Mouse (Mus musculus) MEL (cell line): Measurements from ENCODE around the gene Ccdc120. TPM values are rescaled to one million over a fixed set of nuclear protein-coding genes. Genes with fewer than 3 reads are reported as not detected.
A peak's percentile ranks its signal among the peaks of the same experiment; 100 is the strongest.

Experiments
- DNase-seq: peaks from one replicate; pipeline ENCODE4 v3.0.0; 2011; ENCODE audit warnings: low read depth, low spot score
- H3K27ac ChIP-seq: 2 replicates; pipeline ENCODE4 v1.5.1; 2012; ENCODE audit warnings: low read depth, mild to moderate bottlenecking, control low read depth, low read length, moderate library complexity; ENCODE audit not compliant: control insufficient read depth
- H3K27me3 ChIP-seq, 2 experiments: fragments of 150-350 bp in 1 of 2; sonication (generic) in 1 of 2; 2 replicates each; pipeline ENCODE4 v1.6.1; 2012; ENCODE audit warnings: low read length in 2 of 2, mild to moderate bottlenecking in 2 of 2, improper control_type of control experiment in 1 of 2, moderate library complexity in 1 of 2; ENCODE audit not compliant: insufficient read depth in 2 of 2, control insufficient read depth in 1 of 2
- H3K36me3 ChIP-seq, 2 experiments: 2 replicates each; pipeline ENCODE4 v1.6.1; 2012 to 2014; ENCODE audit warnings: low read length in 2 of 2, improper control_type of control experiment in 1 of 2, inconsistent platforms in 1 of 2, mild to moderate bottlenecking in 1 of 2; ENCODE audit not compliant: insufficient read depth in 2 of 2, control insufficient read depth in 1 of 2
- H3K4me1 ChIP-seq, 2 experiments: fragments of 150-350 bp in 1 of 2; sonication (generic) in 1 of 2; 2 replicates each; pipeline ENCODE4 v1.6.1; 2012; ENCODE audit warnings: low read length in 2 of 2, improper control_type of control experiment in 1 of 2, mild to moderate bottlenecking in 1 of 2; ENCODE audit not compliant: insufficient read depth in 2 of 2, control insufficient read depth in 1 of 2
- H3K4me3 ChIP-seq, 2 experiments: fragments of 150-350 bp in 1 of 2; sonication (generic) in 1 of 2; 2 replicates each; pipeline ENCODE4 v1.5.1; 2012; ENCODE audit warnings: low read depth in 2 of 2, low read length in 2 of 2, mild to moderate bottlenecking in 2 of 2, moderate library complexity in 2 of 2, control low read depth in 1 of 2, improper control_type of control experiment in 1 of 2; ENCODE audit not compliant: control insufficient read depth in 1 of 2, insufficient read depth in 1 of 2
- H3K79me2 ChIP-seq: 2 replicates; pipeline ENCODE4 v1.6.1; 2012; ENCODE audit warnings: mild to moderate bottlenecking, low read length, moderate library complexity; ENCODE audit not compliant: control insufficient read depth, poor library complexity, insufficient read depth
- H3K9ac ChIP-seq: 2 replicates; pipeline ENCODE4 v1.6.1; 2012; ENCODE audit warnings: low read depth, mild to moderate bottlenecking, control low read depth, low read length, moderate library complexity; ENCODE audit not compliant: control insufficient read depth, poor library complexity, severe bottlenecking
- H3K9me3 ChIP-seq: fragments of 150-350 bp; sonication (generic); replicated peaks from 2 replicates; pipeline ENCODE4 v1.6.1; 2012; ENCODE audit warnings: mild to moderate bottlenecking, low read length, improper control_type of control experiment, moderate library complexity; ENCODE audit not compliant: insufficient read depth
- CHD2 ChIP-seq: IDR thresholded peaks from 2 replicates; pipeline ENCODE4 v1.6.1; 2011; ENCODE audit warnings: low read length, improper control_type of control experiment
- CTCF ChIP-seq, 3 experiments: IDR thresholded peaks in 2 of 3; conservative IDR thresholded peaks in 1 of 3; 2 replicates each; pipeline ENCODE4 v1.5.1; 2011 to 2012; ENCODE audit warnings: low read length in 3 of 3, low read depth in 2 of 3, mild to moderate bottlenecking in 2 of 3, improper control_type of control experiment in 1 of 3, inconsistent platforms in 1 of 3, mixed read lengths in 1 of 3, moderate library complexity in 1 of 3; ENCODE audit not compliant: control insufficient read depth in 1 of 3, insufficient read depth in 1 of 3, poor library complexity in 1 of 3, severe bottlenecking in 1 of 3
- E2F4 ChIP-seq: IDR thresholded peaks from 2 replicates; pipeline ENCODE4 v1.6.1; 2011; ENCODE audit warnings: low read depth, low read length, improper control_type of control experiment, borderline replicate concordance
- ELF1 ChIP-seq: IDR thresholded peaks from 2 replicates; pipeline ENCODE4 v1.6.1; 2014; ENCODE audit warnings: low read depth, mild to moderate bottlenecking, inconsistent platforms, low read length, improper control_type of control experiment, moderate library complexity
- EP300 ChIP-seq, 2 experiments: IDR thresholded peaks; 2 replicates each; pipeline ENCODE4 v1.6.1; 2011; ENCODE audit warnings: improper control_type of control experiment in 2 of 2, low read length in 2 of 2, low read depth in 1 of 2, mild to moderate bottlenecking in 1 of 2
- ETS1 ChIP-seq: IDR thresholded peaks from 2 replicates; pipeline ENCODE4 v1.6.1; 2012; ENCODE audit warnings: low read depth, mild to moderate bottlenecking, inconsistent platforms, low read length, improper control_type of control experiment, moderate library complexity
- GATA1 ChIP-seq: IDR thresholded peaks from 2 replicates; pipeline ENCODE4 v1.6.1; 2011; ENCODE audit warnings: low read depth, low read length, improper control_type of control experiment
- HCFC1 ChIP-seq: IDR thresholded peaks from 2 replicates; pipeline ENCODE4 v1.6.1; 2012; ENCODE audit warnings: low read depth, mild to moderate bottlenecking, inconsistent platforms, low read length, improper control_type of control experiment, moderate library complexity
- MAX ChIP-seq: IDR thresholded peaks from 2 replicates; pipeline ENCODE4 v1.6.1; 2011; ENCODE audit warnings: low read length, improper control_type of control experiment
- MAZ ChIP-seq: IDR thresholded peaks from 2 replicates; pipeline ENCODE4 v1.6.1; 2012; ENCODE audit warnings: low read depth, mild to moderate bottlenecking, inconsistent platforms, low read length, improper control_type of control experiment
- MEF2A ChIP-seq: IDR thresholded peaks from 2 replicates; pipeline ENCODE4 v1.6.1; 2014; ENCODE audit warnings: low read depth, mild to moderate bottlenecking, inconsistent platforms, low read length, improper control_type of control experiment; ENCODE audit not compliant: poor library complexity, insufficient replicate concordance, severe bottlenecking; ENCODE audit errors: extremely low read depth
- MXI1 ChIP-seq: IDR thresholded peaks from 2 replicates; pipeline ENCODE4 v1.6.1; 2011; ENCODE audit warnings: mild to moderate bottlenecking, low read depth, low read length, improper control_type of control experiment
- MYC ChIP-seq: IDR thresholded peaks from 2 replicates; pipeline ENCODE4 v1.6.1; 2011; ENCODE audit warnings: low read depth, mild to moderate bottlenecking, low read length, improper control_type of control experiment, moderate library complexity
- NELFE ChIP-seq: IDR thresholded peaks from 2 replicates; pipeline ENCODE4 v1.6.1; 2011; ENCODE audit warnings: low read depth, low read length, improper control_type of control experiment
- POLR2A ChIP-seq, 2 experiments: IDR thresholded peaks; 2 replicates each; pipeline ENCODE4 v1.6.1; 2011 to 2012; ENCODE audit warnings: low read length in 2 of 2, mild to moderate bottlenecking in 2 of 2, control low read depth in 1 of 2, improper control_type of control experiment in 1 of 2, low read depth in 1 of 2, moderate library complexity in 1 of 2; ENCODE audit not compliant: control insufficient read depth in 1 of 2, insufficient read depth in 1 of 2, poor library complexity in 1 of 2
- POLR2AphosphoS2 ChIP-seq: IDR thresholded peaks from 2 replicates; pipeline ENCODE4 v1.6.1; 2011; ENCODE audit warnings: low read length, improper control_type of control experiment
- RAD21 ChIP-seq: IDR thresholded peaks from 2 replicates; pipeline ENCODE4 v1.6.1; 2011; ENCODE audit warnings: mild to moderate bottlenecking, low read depth, low read length, improper control_type of control experiment
- RCOR1 ChIP-seq: IDR thresholded peaks from 2 replicates; pipeline ENCODE4 v1.6.1; 2012; ENCODE audit warnings: low read depth, mild to moderate bottlenecking, inconsistent platforms, low read length, improper control_type of control experiment
- SIN3A ChIP-seq: IDR thresholded peaks from 2 replicates; pipeline ENCODE4 v1.6.1; 2012; ENCODE audit warnings: low read length, improper control_type of control experiment, inconsistent platforms
- TBP ChIP-seq: IDR thresholded peaks from 2 replicates; pipeline ENCODE4 v1.8.0; 2011; ENCODE audit warnings: low read depth, low read length, improper control_type of control experiment
- TCF12 ChIP-seq: IDR thresholded peaks from 2 replicates; pipeline ENCODE4 v1.6.1; 2014; ENCODE audit warnings: low read depth, mild to moderate bottlenecking, inconsistent platforms, low read length, improper control_type of control experiment, moderate library complexity
- USF1 ChIP-seq: IDR thresholded peaks from 2 replicates; pipeline ENCODE4 v1.6.1; 2014; ENCODE audit warnings: low read depth, mild to moderate bottlenecking, inconsistent platforms, low read length, improper control_type of control experiment, moderate library complexity
- USF2 ChIP-seq, 2 experiments: IDR thresholded peaks; 2 replicates each; pipeline ENCODE4 v1.6.1; 2011 to 2012; ENCODE audit warnings: improper control_type of control experiment in 2 of 2, low read length in 2 of 2, borderline replicate concordance in 1 of 2, inconsistent platforms in 1 of 2, low read depth in 1 of 2, mild to moderate bottlenecking in 1 of 2; ENCODE audit not compliant: insufficient read depth in 1 of 2
- ZC3H11A ChIP-seq: IDR thresholded peaks from 2 replicates; pipeline ENCODE4 v1.6.1; 2012; ENCODE audit warnings: low read depth, mild to moderate bottlenecking, inconsistent platforms, low read length, improper control_type of control experiment
- ZKSCAN1 ChIP-seq: IDR thresholded peaks from 2 replicates; pipeline ENCODE4 v1.6.1; 2012; ENCODE audit warnings: low read depth, mild to moderate bottlenecking, inconsistent platforms, low read length, improper control_type of control experiment, moderate library complexity
- ZMIZ1 ChIP-seq: IDR thresholded peaks from 2 replicates; pipeline ENCODE4 v1.6.1; 2012; ENCODE audit warnings: low read depth, mild to moderate bottlenecking, inconsistent platforms, low read length, improper control_type of control experiment, moderate library complexity
- ZNF384 ChIP-seq: IDR thresholded peaks from 2 replicates; pipeline ENCODE4 v1.6.1; 2012; ENCODE audit warnings: low read depth, mild to moderate bottlenecking, inconsistent platforms, low read length, improper control_type of control experiment
- polyA plus RNA-seq, 2 experiments: library from polyadenylated mRNA; stranded (reverse) in 1 of 2; unstranded in 1 of 2; fragments of >175 nt in 1 of 2; fragments of >200 nt in 1 of 2; gene quantifications; 2 replicates each; pipeline versions ENCODE4 v1.2.1 to v1.2.4; 2012; ENCODE audit warnings: low replicate concordance in 2 of 2, low read depth in 1 of 2; ENCODE audit not compliant: insufficient read length in 2 of 2, insufficient read depth in 1 of 2, missing spikeins in 1 of 2
- total RNA-seq: library from RNA; depleted of rRNA; stranded (reverse); fragments of 300-350 nt; gene quantifications from 2 replicates; pipeline ENCODE4 v1.2.3, GENCODE M21; 2012

Ccdc120 gene
- total and polyA plus RNA-seq, 3 experiments: 3.9 to 12.2 TPM; not detected in 1

DNA sequence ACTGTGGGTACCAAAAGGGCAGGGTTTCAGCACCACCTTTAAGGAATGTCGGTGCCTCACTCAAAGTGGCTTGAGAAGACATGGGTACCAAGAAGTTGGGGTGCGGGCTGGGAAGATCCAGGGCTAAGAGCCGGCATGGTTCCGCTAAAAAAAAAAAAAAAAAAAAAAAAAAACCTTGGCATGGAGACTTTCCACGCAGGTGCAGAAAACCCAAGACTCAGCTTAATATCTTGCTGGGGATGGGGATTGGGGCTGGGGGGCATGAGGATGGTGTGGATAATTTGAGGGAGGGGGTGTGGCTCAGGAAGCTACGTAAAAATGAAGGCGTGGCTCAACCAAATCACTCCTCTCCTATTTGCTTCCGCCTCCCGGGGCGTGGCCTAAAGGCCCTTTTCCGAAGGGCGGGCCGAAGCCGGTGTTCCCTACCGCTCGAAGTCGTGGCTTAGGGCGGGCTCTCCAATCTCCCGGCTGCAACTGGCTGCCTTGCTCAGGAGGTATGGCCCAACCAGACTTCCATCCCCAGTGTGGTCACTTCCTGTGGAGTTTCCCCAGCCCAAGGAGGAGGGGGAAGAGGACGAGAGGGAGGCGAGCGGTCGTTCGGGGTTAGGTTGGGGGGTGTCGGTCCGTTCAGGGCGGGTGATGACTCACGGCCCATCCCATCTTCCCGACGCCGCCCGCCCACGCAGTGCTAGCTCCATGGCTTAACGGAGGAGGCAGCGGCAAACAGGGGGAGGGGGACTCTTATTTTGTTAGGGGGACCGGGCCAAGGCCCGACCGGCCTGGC lies 11.6 kb upstream of the Ccdc120 start, which contains the start of gene Tfe3:
Tfe3 (plus strand) TSS at position 424 of the 784 bp plus-strand sequence.
- no peak for TF ChIP-seq E2F4
- 0 out of 2 replicates have a peak, but pooled peaks have one; percentile 5 for TF ChIP-seq USF1
- peak; percentile 85; the same call in 1 of the 2 replicates for TF ChIP-seq MAZ
- TF ChIP-seq USF2 (IDR thresholded peaks at IDR 0.05; ENCODE audit: borderline replicate concordance in 1 of 2, insufficient read depth in 1 of 2, low read depth in 1 of 2, low read length in 2 of 2): no peak
- TF ChIP-seq MXI1: no peak; the same call in 1 of the 2 replicates
- peak; percentile 50; the same call in 1 of the 2 replicates for TF ChIP-seq POLR2AphosphoS2
- TF ChIP-seq MYC: no peak; the same call in 1 of the 2 replicates
- TF ChIP-seq TBP: no peak
- peak; percentile 70 for TF ChIP-seq SIN3A
- TF ChIP-seq GATA1: no peak
- TF ChIP-seq ELF1: peak; percentile 61
- no peak for TF ChIP-seq RCOR1
- no peak for TF ChIP-seq ZC3H11A
- TF ChIP-seq CHD2: no peak
- TF ChIP-seq MEF2A: no peak
- TF ChIP-seq ZMIZ1: peak; percentile 75; the same call in 1 of the 2 replicates
- 0 out of 2 replicates have a peak, but pooled peaks have one; percentile 32 for TF ChIP-seq ETS1
- peak; percentile 73 for TF ChIP-seq HCFC1
- peak; percentile 12; the same call in 1 of the 2 replicates for TF ChIP-seq MAX
- no peak for TF ChIP-seq CTCF (IDR thresholded peaks at IDR 0.05 in 2 of 3, conservative IDR thresholded peaks at IDR 0.05 in 1 of 3; ENCODE audit: control insufficient read depth in 1 of 3, insufficient read depth in 1 of 3, low read depth in 2 of 3, low read length in 3 of 3, poor library complexity in 1 of 3, severe bottlenecking in 1 of 3)
- TF ChIP-seq POLR2A (IDR thresholded peaks at IDR 0.05; ENCODE audit: control insufficient read depth in 1 of 2, insufficient read depth in 1 of 2, low read depth in 1 of 2, low read length in 2 of 2, poor library complexity in 1 of 2): peak in 1 of 2 experiments; percentile 80; a peak in 2 of 4 replicates
- 0 out of 2 replicates have a peak, but pooled peaks have one; percentile 13 for TF ChIP-seq TCF12
- peak; percentile 75 for TF ChIP-seq NELFE
- TF ChIP-seq RAD21: no peak
- peak; percentile 73 for TF ChIP-seq ZNF384
- TF ChIP-seq EP300 (IDR thresholded peaks at IDR 0.05; ENCODE audit: low read depth in 1 of 2, low read length in 2 of 2): no peak; a peak in 1 of 4 replicates
- no peak for TF ChIP-seq ZKSCAN1
- H3K36me3 ChIP-seq: peaks cover 2 to 15% of the 10 kb centered on the region in 2 experiments; a peak in 3 of 4 replicates
- H3K79me2 ChIP-seq: peaks cover 18% of the 10 kb centered on the region
- peak; percentile 99 for DNase-seq
- peaks cover 8 to 24% of the 10 kb centered on the region in 2 experiments for H3K4me1 ChIP-seq
- H3K9me3 ChIP-seq: no peaks in the 10 kb centered on the region
- peak within 1 kb of the TSS; percentile 86 for H3K27ac ChIP-seq
- peak within 1 kb of the TSS; percentile 72 to 75 for H3K4me3 ChIP-seq
- peak within 1 kb of the TSS; percentile 63 for H3K9ac ChIP-seq
- H3K27me3 ChIP-seq: no peaks in the 10 kb centered on the region
